Mouse (Mus musculus): Measurements from ENCODE around the gene Mprip. TPM values are rescaled to one million over a fixed set of nuclear protein-coding genes. Genes with fewer than 3 reads are reported as not detected.
"Not testable (repeated sequence)": the region's sequence is repeated elsewhere in the genome, so short reads cannot be mapped to it uniquely, and the experiment has no call there.

The Mprip gene
- total RNA-seq, 2 experiments from 2014 or later, result 220 to 241 TPM

GRCm38 (mm10) chr11:59717801-59718291, 56.7 kb downstream of the Mprip start:
- DNase-seq, result no peak

- DNase-seq, result no peak
Observed at GRCm38 (mm10) chr11:59719185-59719584, 58.1 kb downstream of the Mprip start.

GRCm38 (mm10) chr11:59721385-59721784, 60.3 kb downstream of the Mprip start:
- peak; percentile 52 for DNase-seq

- DNase-seq, result no peak
Observed at GRCm38 (mm10) chr11:59727204-59727603, 66.1 kb downstream of the Mprip start.

- DNase-seq, result no peak
Observed at GRCm38 (mm10) chr11:59731821-59732220, 70.7 kb downstream of the Mprip start.

GRCm38 (mm10) chr11:59732407-59733066, 71.4 kb downstream of the Mprip start:
- peak; percentile 59 for DNase-seq

- not testable (repeated sequence) for DNase-seq
Observed at GRCm38 (mm10) chr11:59733600-59733999, 72.5 kb downstream of the Mprip start.

- DNase-seq, result no peak
Observed at GRCm38 (mm10) chr11:59734335-59734734, 73.2 kb downstream of the Mprip start.

- DNase-seq, result not testable (repeated sequence)
Observed at GRCm38 (mm10) chr11:59735938-59736337, 74.8 kb downstream of the Mprip start.

GRCm38 (mm10) chr11:59737250-59737649, 76.1 kb downstream of the Mprip start:
- DNase-seq, result no peak

GRCm38 (mm10) chr11:59739996-59740395, 78.9 kb downstream of the Mprip start:
- no peak for DNase-seq

GRCm38 (mm10) chr11:59741915-59742314, 80.8 kb downstream of the Mprip start:
- no peak for DNase-seq

- DNase-seq, result no peak
Observed at GRCm38 (mm10) chr11:59743307-59743706, 82.2 kb downstream of the Mprip start.

- no peak for DNase-seq
Observed at GRCm38 (mm10) chr11:59743712-59744111, 82.6 kb downstream of the Mprip start.

GRCm38 (mm10) chr11:59744374-59744773, 83.3 kb downstream of the Mprip start:
- DNase-seq, result no peak

- no peak for DNase-seq
Observed at GRCm38 (mm10) chr11:59745851-59746250, 84.7 kb downstream of the Mprip start.

- peak; percentile 73 for DNase-seq
Observed at GRCm38 (mm10) chr11:59746614-59747013, 85.5 kb downstream of the Mprip start.

GRCm38 (mm10) chr11:59749050-59749449, 87.9 kb downstream of the Mprip start:
- DNase-seq, result no peak

GRCm38 (mm10) chr11:59754504-59754903, 93.4 kb downstream of the Mprip start:
- no peak for DNase-seq

GRCm38 (mm10) chr11:59756351-59756750, 95.2 kb downstream of the Mprip start:
- DNase-seq, result no peak

GRCm38 (mm10) chr11:59758191-59758985, 97.3 kb downstream of the Mprip start:
- DNase-seq, result no peak

- DNase-seq, result peak; percentile 77
Observed at GRCm38 (mm10) chr11:59759178-59759577, 98.1 kb downstream of the Mprip start.

GRCm38 (mm10) chr11:59759626-59760025, 98.5 kb downstream of the Mprip start:
- DNase-seq, result no peak

- no peak for DNase-seq
Observed at GRCm38 (mm10) chr11:59760796-59761195, 99.7 kb downstream of the Mprip start.
